Mouse (Mus musculus) thymus, adult 2 months (tissue): ENCODE measurements around the gene Rassf8. TPM values are rescaled to one million over a fixed set of nuclear protein-coding genes. Genes with fewer than 3 reads are reported as not detected.

ENCODE experiments used
- DNase-seq: peaks from one replicate; pipeline ENCODE4 v3.0.0; 2021
- H3K27ac ChIP-seq: fragments of 200-500 bp; 2 replicates; pipeline ENCODE4 v1.5.1; 2012; ENCODE audit warnings: low read length, control low read depth; ENCODE audit not compliant: control insufficient read depth, insufficient read depth
- H3K27me3 ChIP-seq: fragments of 200-500 bp; 2 replicates; pipeline ENCODE4 v1.6.1; 2012; ENCODE audit warnings: mild to moderate bottlenecking, low read length, moderate library complexity, mixed read lengths; ENCODE audit not compliant: control insufficient read depth, insufficient read depth
- H3K36me3 ChIP-seq: fragments of 200-500 bp; 2 replicates; pipeline ENCODE4 v1.6.1; 2012; ENCODE audit warnings: mild to moderate bottlenecking, low read length, moderate library complexity; ENCODE audit not compliant: control insufficient read depth, insufficient read depth
- H3K4me1 ChIP-seq: fragments of 200-500 bp; replicated peaks from 2 replicates; pipeline ENCODE4 v1.6.1; 2012; ENCODE audit warnings: low read length; ENCODE audit not compliant: control insufficient read depth, insufficient read depth
- H3K4me3 ChIP-seq: fragments of 200-500 bp; 2 replicates; pipeline ENCODE4 v1.5.1; 2012; ENCODE audit warnings: mild to moderate bottlenecking, low read length, control low read depth, moderate library complexity; ENCODE audit not compliant: control insufficient read depth, insufficient read depth
- CTCF ChIP-seq: fragments of 200-500 bp; IDR thresholded peaks from 2 replicates; pipeline ENCODE4 v1.5.1; 2012; ENCODE audit warnings: mild to moderate bottlenecking, control low read depth, low read length, moderate library complexity, borderline replicate concordance; ENCODE audit not compliant: control insufficient read depth, poor library complexity, insufficient read depth; ENCODE audit errors: extremely low read depth
- POLR2A ChIP-seq: fragments of 200-500 bp; IDR thresholded peaks from 2 replicates; pipeline ENCODE4 v1.6.1; 2012; ENCODE audit warnings: mild to moderate bottlenecking, low read length, control low read depth, moderate library complexity; ENCODE audit not compliant: control insufficient read depth, poor library complexity, insufficient read depth; ENCODE audit errors: extremely low read depth
- WGBS: fragments of 180-500 bp; shearing (Covaris S2); methylation state at CpG from one replicate; pipeline ENCODE4 v1.1.7; 2018; 5-methylcytosine and 5-hydroxymethylcytosine counted together
- polyA plus RNA-seq: library from polyadenylated mRNA; depleted of rRNA; stranded (reverse); fragments of >200 nt; gene quantifications from 2 replicates; pipeline ENCODE4 v1.2.3, GENCODE M21; 2012

The Rassf8 gene
- polyA plus RNA-seq, 1 experiment = 5.3 TPM

- TF ChIP-seq POLR2A = no peak
- TF ChIP-seq CTCF = no peak
- H3K27ac ChIP-seq = no peak overlapping the region
- H3K4me3 ChIP-seq = no peak overlapping the region
- 84% methylated on average over 3 of the region's 3 CpGs for WGBS
- H3K27me3 ChIP-seq = no peaks in the 10 kb centered on the region
- peaks cover 2% of the 10 kb centered on the region for H3K4me1 ChIP-seq
- no peak for DNase-seq
- H3K36me3 ChIP-seq = no peaks in the 10 kb centered on the region
These were observed 51.1 kb downstream of the Rassf8 start for GRCm38 (mm10) chr6:145797692-145798091.

DNA sequence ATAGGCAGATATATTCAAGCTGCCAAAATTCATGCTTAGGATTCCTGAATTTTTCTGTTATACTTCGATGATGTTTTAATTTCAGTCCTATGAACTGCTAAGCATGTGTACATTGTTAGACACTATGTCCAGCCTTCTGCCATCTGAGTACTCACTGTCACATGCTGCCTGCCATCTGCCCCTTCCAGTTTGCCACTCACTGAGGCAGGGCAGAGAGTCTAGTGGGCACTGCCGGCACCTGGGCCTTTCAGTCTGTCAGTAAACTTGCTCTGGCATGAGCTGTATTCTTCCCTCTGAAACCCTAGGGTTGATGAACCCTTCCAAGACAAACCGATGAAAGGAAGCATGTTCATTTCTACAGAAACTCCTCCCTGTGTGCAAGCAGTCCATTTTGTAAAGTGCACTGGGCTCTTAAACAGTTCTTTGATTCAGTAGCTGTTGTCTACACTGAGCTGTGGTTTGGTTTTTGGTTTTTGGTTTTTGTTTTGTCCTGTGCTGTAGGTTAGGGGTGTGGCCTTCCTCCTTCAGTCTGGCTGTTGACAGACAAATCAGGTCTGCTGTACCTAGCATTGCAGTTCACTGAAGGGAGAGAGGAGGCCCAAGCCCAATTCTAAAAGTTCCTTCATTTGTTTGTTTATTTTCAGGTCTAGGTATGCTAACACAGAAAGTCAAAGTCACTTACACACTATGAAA, 55.4 kb downstream of the Rassf8 start:
- no peak for DNase-seq
- Histone ChIP-seq H3K36me3 (no peaks in the 10 kb centered on the region), H3K4me1 (peaks cover 2% of the 10 kb centered on the region), H3K27me3 (no peaks in the 10 kb centered on the region), H3K4me3 (no peak overlapping the region), H3K27ac (no peak overlapping the region)
- TF ChIP-seq CTCF = no peak
- no peak for TF ChIP-seq POLR2A
- 47% methylated on average over 3 of the region's 3 CpGs for WGBS

- no peak for TF ChIP-seq POLR2A
- TF ChIP-seq CTCF = no peak
- no peak for DNase-seq
- Histone ChIP-seq H3K4me1 (peaks cover 2% of the 10 kb centered on the region), H3K27me3 (no peaks in the 10 kb centered on the region), H3K27ac (no peak overlapping the region), H3K36me3 (no peaks in the 10 kb centered on the region), H3K4me3 (no peak overlapping the region)
- 67% methylated on average over 8 of the region's 8 CpGs for WGBS
These were observed 56.3 kb downstream of the Rassf8 start for GRCm38 (mm10) chr6:145802881-145803280.

DNA sequence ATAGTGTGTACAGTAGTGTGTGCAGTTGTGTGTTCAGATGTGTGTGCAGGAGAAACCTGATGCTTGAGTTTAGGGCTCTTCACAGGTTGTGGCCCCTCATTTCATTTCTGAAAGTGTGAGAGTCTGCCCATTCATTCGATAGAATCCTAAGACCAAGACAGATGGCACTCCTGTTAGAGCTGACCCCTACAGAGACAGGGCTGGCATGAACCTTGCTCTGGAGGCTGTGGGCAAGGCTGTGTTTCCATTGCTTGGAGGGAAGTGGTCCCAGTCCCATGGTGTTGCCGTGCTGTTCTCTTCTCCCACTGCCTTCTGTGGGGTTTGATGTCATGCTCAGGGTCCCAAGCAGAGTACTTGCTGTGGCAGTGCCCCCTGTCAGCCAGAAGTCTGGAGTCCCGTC, 57.7 kb downstream of the Rassf8 start:
- no peak overlapping the region for H3K4me3 ChIP-seq
- 94% methylated on average over 3 of the region's 3 CpGs for WGBS

DNA sequence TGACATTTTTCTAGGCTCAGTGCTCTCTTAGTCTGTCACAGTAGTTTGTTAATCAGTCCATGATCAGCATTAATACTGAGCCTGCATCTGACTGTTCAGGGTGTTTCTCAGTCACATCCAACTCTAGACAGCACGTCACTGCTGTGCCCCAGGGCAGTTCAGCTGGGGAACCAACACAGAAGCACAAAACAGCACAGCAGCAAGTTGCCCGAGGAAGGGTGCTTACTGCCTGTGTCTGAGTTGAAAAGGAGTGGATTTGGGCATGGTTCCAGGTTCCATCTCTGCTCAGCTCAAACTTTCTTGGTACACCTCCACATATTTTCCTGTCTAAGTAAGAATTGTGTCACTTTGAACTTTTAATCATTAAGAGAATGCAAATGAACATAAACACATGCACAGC, 60.2 kb downstream of the Rassf8 start:
- Histone ChIP-seq H3K27me3 (no peaks in the 10 kb centered on the region), H3K4me3 (no peak overlapping the region), H3K4me1 (peaks cover 1% of the 10 kb centered on the region), H3K27ac (no peak overlapping the region), H3K36me3 (no peaks in the 10 kb centered on the region)
- 72% methylated on average over 2 of the region's 2 CpGs for WGBS
- DNase-seq = no peak
- no peak for TF ChIP-seq POLR2A
- TF ChIP-seq CTCF = no peak

More for the DNA sequence above, 57.7 kb downstream of the Rassf8 start:
- Histone ChIP-seq H3K4me1 (peaks cover 2% of the 10 kb centered on the region), H3K27ac (no peak overlapping the region), H3K36me3 (no peaks in the 10 kb centered on the region), H3K27me3 (no peaks in the 10 kb centered on the region)
- DNase-seq = no peak
- no peak for TF ChIP-seq POLR2A
- no peak for TF ChIP-seq CTCF

DNA sequence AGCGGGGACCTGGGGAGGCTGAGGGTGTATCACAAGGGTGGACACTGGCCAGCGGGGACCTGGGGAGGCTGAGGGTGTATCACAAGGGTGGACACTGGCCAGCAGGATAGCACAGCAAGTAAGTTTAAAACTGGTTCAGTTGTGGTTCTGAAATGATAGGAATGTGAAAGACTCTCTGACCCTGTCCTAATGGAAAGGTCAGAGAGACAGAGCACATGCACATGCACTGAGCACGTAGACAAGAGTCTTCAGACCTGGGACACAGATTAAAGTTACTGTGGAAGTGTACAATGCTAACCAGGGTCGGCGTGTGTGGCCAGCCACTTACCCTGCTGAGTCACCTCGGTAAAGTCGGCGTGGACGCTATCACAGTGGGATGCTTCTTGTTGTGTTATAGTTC, 61.4 kb downstream of the Rassf8 start:
- no peak overlapping the region for H3K27ac ChIP-seq
- no peaks in the 10 kb centered on the region for H3K4me1 ChIP-seq
- WGBS = 96% methylated on average over 9 of the region's 9 CpGs
- no peak overlapping the region for H3K4me3 ChIP-seq
- no peak for TF ChIP-seq POLR2A
- H3K36me3 ChIP-seq = no peaks in the 10 kb centered on the region
- H3K27me3 ChIP-seq = no peaks in the 10 kb centered on the region
- DNase-seq = no peak

- DNase-seq = no peak
- H3K27ac ChIP-seq = no peak overlapping the region
- no peaks in the 10 kb centered on the region for H3K4me1 ChIP-seq
- 96% methylated on average over 7 of the region's 7 CpGs for WGBS
- H3K36me3 ChIP-seq = no peaks in the 10 kb centered on the region
- H3K27me3 ChIP-seq = no peaks in the 10 kb centered on the region
- TF ChIP-seq CTCF = no peak
- no peak for TF ChIP-seq POLR2A
- no peak overlapping the region for H3K4me3 ChIP-seq
These were observed 63.0 kb downstream of the Rassf8 start for GRCm38 (mm10) chr6:145809566-145809965.
